Mouse (Mus musculus) right cerebral cortex, adult 2 months (tissue): ENCODE results near the gene Mgll.

ENCODE experiments used
- DNase-seq, 2 experiments: peaks; one replicate each; pipeline ENCODE4 v3.0.0; 2021 to 2022; ENCODE audit warnings: low spot score in 2 of 2

Mgll gene

DNA sequence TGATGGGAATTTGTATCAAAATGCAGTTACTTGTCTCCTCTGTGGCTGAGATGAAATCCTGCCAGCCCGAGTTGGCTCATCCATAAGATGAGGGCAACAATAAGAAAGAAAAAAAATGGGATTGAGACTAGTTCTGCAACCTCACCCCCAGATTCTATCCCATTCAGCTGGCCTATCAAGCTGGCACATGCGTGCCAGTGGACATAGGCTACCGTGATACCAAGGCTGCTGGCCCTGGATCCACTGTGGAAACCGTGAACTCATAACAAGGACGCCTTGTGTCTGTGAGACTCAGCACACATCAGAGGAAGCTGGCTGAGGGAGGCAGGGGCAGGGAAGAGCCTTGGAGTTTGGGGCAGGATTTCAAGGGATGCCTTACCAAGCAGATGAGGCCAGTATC, 46.8 kb downstream of the Mgll start:
- DNase-seq, result no peak

DNA sequence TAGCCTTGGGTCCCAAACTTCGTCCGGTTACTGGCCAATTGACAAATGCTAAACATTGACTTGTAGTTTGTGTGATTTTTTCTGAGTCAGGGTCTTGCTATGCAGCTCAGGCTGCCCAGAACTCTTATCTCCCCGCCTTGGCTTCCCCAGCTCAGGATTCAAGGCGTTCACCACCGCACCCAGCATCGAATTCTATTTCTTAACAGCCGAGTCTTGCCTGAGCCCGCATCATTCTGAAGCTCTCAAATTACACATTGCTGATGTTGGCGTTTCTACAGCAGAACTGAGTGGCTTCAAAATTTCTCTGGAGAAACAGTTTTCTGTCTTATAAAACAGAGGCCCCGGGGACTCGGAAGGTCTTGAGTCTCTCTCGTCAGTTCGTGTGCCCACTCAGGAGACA, 47.8 kb downstream of the Mgll start:
- DNase-seq, result no peak

DNA sequence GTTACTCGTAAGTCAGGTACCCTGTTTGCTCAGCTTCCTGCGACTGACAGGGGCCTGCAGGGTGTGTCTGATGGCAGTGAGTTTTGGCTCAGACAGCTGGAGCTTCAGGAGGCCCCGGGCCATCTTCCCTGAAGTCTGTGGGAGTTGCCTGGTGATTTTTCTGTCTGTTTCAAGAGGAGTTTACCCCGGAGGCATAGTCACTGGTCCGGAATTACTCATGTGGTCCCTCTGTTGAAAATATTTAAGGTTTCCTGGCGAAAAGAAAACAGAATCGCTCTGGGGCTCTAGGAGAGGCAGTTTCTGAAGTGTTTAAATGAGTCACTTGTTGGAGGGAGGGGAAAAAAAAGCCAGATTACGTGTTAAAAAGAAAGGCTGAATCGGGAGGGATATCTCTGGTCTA, 49.8 kb downstream of the Mgll start:
- no peak for DNase-seq

DNA sequence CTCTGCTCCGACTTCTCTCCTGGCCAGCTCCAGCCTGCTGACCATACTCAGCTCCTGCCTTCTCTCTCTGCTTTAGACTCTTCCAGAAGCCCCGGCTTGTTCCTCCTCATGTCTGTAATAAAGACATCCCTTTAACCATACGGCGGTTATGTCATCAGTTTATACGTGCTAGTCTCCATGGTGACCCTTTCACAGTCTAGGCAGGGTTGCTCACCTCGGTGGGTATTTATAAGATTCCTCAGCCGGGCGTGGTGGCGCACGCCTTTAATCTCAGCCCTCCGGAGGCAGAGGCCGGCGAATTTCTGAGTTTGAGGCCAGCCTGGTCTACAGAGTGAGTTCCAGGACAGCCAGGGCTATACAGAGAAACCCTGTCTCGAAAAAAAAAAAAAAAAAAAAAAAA, 51.1 kb downstream of the Mgll start:
- no peak for DNase-seq

DNA sequence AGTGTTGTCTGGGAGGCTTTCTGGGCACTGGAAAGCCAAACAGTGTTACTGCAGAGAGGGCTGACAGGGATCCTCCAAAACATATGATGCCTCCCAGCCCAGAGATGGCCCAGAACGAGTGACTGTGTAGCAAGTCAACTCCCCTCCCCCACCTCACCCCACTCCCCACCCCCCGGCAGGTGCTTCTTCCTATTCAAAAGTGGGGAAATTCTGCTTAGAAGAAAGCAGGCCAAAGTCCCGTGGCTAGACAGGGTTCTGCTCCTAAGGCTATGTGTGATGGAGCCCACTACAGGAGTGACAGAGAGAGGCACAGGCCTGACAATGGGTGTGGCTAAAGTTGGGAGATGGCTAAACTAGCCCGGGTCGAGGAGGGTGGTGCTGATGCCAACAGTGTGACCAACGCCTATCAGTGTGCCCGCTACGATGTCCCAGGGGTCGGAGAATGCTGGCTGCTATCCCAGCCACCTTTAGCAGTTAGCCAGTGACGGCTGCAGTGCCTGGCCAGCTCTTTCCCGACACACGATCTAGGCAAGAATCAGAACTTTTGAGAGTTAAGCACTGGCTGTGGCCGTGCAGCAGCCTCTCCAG, 52.2 kb downstream of the Mgll start:
- DNase-seq, result no peak

DNA sequence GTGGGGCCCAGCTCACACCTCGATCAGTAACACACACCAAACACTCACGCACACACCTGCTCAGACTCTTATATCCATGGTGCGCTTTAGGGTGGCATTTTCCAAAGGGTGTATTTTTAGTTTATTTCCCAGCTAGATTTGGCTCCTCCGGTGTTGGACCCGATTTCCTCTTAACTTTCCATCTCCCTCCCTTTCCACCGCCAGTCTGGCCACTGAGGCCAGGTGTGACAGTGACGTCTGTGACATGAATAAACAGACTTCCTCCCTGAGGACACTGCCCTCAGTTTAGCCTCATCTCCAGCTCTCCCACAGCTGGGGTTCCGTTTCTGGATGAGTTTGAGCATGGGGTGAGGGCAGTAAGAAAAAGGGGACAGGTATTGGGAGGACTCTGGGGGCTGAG, 52.8 kb downstream of the Mgll start:
- DNase-seq, result no peak

DNA sequence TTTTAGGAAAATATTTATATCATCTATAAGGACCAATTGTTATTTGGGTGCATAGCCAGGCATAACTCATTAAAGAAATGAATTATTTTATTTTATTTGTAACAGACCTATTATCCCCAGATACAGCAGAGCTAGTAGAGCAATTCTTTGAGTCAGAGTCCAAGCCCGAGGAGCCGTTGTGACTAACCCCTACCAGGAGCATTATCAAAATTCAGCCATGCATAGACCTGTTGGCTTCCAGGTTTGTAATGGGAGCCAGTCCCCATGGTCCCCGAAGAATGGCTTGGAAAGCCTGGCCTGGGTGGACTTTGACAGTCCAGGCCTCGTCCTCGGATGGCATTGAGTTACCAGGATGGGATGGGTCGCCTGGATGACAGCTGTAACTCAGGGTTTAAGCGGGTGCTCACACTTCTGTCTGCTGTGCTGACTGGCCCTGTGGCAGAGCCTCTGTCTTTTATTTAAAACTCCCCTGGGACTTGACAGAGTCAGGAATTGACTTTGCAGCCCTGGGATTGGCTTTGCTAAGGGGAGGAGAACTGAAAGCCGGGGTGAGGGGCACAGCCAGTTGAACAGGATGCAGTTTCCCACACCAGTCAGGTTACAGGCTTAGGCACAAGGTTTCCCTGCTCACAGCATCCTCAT, 54.0 kb downstream of the Mgll start:
- DNase-seq, result no peak

DNA sequence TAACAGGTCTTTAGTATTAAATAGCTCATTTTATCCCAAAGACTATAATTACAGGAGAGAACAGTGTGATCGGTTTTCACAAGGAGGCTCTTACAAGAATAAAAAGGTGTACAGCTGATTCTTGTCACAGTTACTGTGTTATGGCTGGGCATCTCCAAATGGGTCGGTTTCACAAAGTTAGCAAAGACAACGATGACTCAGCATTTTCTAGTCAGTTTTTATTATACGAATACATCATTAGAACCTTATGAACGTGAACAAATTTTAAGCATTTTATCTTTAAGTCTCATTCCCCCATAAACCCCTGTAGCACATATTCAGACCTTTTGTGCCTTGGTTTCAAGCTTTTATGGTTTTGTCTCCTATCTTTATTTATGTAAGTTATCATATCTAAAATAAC, 55.5 kb downstream of the Mgll start:
- DNase-seq, result no peak

DNA sequence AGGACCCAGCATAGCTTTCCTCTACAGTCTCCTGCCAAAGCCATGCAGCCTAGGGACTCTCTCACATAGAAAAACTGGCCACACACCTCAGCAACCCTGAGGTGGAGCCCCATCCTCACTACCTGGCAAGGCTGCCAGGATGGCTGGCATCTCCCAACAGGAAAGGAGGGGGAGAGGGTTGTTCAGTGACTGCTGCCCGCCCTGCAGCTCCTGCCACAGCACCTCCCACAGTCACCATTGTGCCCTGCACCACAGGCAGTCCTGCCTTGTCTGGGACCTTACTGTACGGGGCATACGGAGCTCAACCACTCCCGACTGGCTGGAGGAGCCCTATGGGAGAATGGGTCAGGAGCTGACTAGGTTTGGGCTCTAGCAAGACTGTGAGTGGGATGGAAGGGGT, 57.7 kb downstream of the Mgll start:
- DNase-seq, result no peak

DNA sequence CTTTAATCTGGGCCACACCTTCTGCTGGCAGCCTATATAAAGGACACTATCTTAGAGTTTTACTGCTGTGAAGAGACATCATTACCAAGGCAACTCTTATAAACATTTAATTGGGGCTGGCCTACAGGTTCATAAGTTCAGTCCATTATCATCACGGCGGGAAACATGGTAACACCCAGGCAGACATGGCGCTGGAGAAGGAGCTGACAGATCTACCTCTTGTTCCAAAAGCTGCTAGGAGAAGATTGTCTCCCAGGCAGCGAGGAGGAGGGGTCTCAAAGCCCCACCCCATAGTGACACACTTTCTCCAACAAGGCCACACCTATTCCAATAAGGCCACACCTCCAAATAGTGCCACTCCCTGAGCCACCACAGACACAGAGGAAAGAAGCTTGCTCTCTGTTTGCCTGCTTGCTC, 58.8 kb downstream of the Mgll start:
- no peak for DNase-seq

DNA sequence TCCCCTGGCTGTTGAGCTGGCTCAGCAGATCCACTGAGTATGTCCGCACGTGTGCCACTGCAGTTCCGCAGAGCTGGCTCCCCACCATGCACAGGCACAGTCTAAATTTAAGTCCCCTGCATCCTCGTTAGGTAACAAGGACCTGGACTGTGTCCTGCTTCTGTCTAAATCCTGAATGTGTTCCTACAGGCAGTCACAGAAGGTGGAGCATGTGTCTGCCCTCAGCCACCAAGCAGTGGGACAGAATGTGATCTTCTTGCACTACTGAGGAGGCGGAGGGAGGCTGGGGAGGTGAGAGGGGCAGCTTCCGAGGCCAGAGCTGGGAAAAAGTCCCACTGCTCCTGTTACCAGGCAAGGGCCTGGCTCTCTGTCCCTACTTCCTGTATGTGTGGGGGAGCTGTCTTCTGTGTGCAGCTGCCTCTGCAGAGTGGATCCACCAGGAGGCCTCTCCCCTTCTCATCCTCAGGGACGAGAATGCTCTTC, 60.5 kb downstream of the Mgll start:
- DNase-seq, result peak in 1 of 2 experiments; percentile 45

DNA sequence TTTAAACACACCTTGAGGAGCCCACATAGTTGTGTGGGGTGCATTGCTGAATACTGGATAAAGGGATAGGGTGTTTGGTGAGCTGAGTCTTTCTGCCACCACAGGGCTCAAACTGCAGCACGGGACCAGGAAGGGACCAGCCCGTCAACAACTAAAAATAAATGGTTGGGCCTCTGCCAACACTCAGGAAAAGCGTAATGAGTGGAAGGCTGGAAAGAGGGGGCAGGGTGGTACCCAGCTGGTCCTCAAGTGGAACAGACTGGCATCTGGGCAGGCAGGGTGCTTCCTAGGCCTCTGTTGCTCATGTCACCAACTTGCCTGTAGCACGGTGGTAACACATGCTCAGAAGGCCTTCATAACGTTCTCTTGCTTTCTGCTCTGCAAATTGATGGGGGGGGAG, 61.1 kb downstream of the Mgll start:
- DNase-seq, result no peak

DNA sequence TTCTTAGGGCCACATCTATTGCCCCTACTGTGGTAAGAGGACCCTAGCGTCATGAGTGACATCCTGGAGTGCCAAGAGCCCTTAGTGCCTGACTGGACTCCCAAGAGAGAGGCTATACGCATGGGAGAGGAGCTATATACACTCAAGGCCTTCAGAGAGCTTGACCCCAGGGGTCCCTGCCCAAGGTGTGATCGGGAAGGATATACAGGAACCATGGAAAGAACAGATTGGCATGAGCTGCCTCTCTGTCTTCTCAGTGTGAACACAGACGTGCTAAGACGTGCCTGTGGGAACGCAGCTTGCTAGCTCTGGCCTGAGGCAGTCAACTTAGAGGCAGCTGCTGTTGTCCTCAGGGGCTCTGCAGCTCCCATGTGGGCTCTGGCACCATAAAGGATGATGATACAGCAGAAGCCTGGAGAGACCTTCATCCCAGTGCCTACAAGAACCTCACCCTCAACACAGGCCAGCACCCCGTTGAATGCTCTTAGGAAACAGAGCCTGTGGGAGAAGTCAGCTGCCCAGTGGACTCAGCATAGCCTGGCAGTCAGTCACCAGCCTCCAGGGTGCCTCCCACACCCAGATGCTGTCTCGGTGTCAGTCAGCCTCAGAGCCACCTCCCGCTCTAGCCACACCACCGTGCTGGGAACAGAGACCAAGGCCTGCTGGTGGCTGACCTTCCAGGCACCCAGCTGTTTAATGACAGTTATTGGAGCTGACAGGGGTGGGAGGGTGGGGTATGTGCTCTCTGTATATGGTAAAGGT, 61.8 kb downstream of the Mgll start:
- no peak for DNase-seq

DNA sequence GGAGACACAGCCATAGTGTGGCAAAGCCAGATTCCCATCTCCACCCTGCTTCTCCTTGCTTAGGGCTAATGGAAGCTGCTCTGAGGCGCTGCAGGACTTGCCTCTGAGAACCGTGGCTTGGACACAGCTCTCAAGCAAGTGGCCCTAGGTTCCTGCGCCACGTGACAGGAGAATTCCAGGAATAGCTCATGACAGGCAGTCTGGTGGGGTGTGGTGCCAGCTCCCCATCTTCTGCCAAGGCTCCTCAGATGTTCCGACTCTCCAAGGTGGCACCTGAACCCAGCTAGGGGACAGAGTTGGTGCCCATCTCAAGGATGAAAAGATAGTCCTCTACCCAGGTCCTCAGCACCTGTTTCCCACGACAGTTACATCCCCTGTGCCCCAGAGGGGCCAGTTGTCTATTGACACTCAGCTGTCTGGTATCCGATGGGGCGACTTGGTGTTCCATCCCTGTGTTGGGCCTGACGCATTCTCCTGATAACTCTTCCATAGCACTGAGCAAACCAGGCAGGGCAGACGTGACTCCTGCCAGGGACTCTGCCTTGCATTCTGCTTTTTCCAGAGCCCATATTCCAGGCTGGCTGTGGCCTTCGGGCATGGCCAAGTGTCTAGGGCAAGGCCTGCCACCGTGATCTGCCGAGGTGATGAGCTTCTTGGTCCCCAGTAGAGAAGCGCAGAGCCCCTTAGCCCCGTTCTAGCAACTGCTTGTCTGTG, 62.7 kb downstream of the Mgll start:
- DNase-seq, result peak; percentile 32 to 45

DNA sequence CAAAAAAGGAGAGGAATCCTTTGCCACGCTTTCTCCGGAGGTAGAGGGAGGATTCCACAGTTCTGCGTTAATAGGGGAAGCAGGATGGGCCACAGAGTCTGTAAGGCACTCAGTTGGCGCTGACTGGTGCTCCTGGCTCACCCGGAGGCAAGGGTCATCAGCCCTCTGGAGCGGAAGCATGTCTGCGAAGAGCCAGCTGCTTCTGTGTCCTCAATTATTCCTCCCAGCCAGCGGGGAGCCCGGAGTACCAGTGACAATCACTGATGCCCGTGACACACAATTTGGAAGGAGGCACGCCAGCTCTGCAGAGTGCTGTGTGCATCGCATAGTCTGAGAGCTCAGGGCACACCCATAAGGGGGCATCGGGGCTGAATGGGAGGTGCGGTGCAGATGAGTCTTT, 63.3 kb downstream of the Mgll start:
- no peak for DNase-seq

DNA sequence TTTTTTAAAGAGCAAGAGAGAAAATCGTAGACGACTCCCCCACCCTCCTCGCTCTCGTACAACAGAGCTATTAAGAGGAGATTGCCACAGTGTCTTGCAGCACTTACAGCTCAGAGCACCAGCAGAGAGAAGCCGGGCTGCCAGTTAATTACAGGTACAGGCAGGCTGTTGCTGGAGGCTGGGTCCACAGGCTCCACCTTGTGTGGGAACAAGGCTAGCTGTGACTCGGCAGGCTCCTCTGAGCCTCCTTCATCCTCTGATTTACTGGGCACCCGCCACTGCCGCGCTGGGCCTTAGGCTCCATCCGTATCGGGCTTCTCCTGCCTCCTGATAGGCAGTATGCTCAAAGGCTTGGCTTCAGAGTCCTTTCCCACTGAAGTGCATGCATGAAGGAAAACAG, 64.0 kb downstream of the Mgll start:
- no peak for DNase-seq

DNA sequence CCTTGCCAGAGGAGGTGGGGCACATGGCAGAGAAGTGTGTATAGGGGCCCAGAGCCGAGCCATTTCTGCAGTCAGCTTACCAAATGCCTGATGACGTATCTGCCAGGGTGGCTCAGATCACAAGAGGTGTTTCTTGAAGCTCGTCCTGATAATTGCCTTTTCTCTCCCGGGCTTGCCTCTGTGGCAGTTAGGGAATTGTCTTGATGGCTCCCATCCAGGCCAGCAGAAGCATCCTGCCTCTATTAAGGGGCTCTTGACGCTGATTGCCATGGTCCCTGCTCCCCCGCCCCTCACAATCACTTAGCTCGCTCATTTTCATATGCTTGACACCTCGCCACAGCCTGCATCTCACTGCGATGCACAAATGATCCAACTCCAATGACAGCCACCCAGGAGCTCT, 67.1 kb downstream of the Mgll start:
- no peak for DNase-seq

DNA sequence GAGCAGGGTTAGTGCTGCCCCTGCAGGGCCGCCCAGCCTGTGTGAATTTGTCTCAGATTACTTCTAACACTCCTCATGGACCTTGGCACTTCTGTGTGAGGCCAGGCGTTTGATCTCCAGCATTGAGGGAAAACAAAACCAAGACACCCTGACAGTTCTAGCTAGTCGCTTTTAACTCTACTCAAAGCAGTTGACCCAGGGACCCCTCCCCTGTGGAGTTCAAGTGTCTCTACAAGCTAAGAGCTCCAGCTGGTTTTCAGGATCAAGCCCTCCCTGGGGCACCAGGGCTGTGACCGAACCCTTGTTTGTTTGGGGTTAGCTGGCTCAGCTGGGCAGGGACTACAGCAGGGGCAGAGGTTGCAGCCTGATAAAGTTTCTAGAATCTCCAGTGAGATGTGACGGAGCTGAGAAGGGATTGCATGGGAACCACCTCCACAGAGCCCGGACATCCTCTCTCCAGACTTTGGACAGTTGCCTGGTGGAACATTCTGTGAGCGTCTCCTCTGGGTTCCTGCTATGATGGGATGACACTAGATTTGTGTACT, 68.0 kb downstream of the Mgll start:
- no peak for DNase-seq

DNA sequence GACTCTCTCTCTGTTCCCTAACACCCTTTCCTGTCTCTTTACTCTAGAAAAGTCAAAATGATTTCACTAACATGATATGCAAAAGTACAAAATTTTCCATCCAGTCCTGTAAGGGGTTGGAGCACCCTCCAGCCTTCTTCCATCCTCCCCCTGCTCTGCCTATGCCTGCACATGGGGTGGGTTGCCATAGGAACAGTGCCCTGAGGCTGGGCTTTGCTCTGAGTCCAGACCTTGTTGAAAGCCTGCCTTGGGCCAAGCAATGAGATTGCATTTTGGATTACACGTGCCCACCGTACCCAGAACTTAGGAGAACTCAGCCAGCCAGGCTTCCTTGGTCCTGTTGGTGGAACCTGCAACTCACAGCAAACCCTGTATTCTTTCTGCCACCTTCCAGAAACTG, 69.0 kb downstream of the Mgll start:
- no peak for DNase-seq

DNA sequence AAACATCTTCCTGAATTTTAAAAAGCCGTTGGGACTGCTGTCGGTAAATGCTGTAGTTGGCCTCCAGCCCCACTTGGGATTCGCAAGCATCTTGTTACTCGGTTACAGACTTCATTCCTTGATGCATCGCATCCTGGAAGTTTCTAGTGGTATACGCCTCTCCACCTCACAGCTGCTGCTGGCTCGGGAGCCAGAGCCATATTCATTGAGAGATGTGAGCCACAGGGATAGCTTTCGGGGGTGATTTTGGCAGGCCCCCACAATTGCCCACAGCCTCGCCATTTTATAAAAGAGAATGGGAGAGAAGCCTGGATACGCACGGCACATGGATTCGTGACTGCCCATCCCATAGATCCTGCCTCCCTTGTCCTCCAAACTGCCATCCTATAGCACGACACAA, 69.7 kb downstream of the Mgll start:
- peak in 1 of 2 experiments; percentile 30 for DNase-seq

DNA sequence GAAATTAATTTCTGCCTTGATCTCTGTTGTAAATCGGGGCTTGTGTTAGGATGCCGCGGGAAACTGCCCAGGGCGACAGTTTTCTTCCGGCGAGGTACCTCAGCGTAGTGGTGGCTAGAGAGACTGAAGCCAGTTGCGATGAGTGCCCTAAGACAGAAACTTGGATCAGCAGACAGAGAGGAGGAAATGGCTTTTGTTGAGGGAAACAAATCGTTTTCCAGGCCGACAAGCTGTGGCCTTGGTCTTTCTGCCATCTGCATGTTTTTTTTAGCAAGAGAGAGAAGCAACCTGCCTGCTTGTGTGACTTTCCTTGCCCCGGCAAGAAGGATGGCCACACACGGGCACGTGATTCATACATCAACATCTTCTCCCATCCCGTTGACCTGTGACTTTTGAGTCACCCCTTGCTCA, 70.4 kb downstream of the Mgll start:
- no peak for DNase-seq

DNA sequence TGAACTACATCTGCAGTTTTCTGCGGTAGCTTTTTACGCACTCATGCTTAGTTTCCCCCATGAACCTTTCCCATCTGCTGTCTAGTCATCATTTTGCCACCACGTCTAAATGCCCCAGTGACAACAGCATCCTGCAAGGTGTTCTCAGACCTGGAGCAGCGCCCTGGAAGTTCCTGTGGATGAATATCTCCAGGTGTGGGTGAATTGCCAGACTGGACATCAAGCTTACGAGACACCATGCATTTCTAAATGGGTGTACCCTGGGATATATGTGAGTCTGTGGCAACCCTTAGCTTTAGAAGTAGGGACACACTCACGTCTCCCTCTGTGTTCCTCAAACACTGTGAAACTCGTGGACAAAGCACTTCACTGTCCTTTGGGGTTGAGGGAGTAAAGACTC, 76.0 kb downstream of the Mgll start:
- no peak for DNase-seq
